Mouse (Mus musculus): ENCODE measurements around the gene Pou2f3.

The Pou2f3 gene

GRCm38 (mm10) chr9:43210190-43210682, at the start of gene Pou2f3:
TSS of gene Pou2f3 (minus strand) at chr9:43210369.
- DNase-seq (ENCODE audit: low spot score in 2 of 2), result peak in 1 of 2 experiments; percentile 8

GRCm38 (mm10) chr9:43253271-43253681, 43.1 kb upstream of the Pou2f3 start:
- DNase-seq (ENCODE audit: low spot score in 2 of 2), result no peak

- DNase-seq (ENCODE audit: low spot score in 2 of 2), result no peak
Observed at GRCm38 (mm10) chr9:43252790-43253189, 42.6 kb upstream of the Pou2f3 start.

- DNase-seq (ENCODE audit: low spot score in 2 of 2), result no peak
Observed at GRCm38 (mm10) chr9:43251786-43252185, 41.6 kb upstream of the Pou2f3 start.

GRCm38 (mm10) chr9:43246738-43247180, 36.6 kb upstream of the Pou2f3 start:
- no peak for DNase-seq (ENCODE audit: low spot score in 2 of 2)

- DNase-seq (ENCODE audit: low spot score in 2 of 2), result no peak
Observed at GRCm38 (mm10) chr9:43245801-43246570, 35.8 kb upstream of the Pou2f3 start.

- DNase-seq (ENCODE audit: low spot score in 2 of 2), result no peak
Observed at GRCm38 (mm10) chr9:43242432-43242831, 32.3 kb upstream of the Pou2f3 start.

- DNase-seq (ENCODE audit: low spot score in 2 of 2), result no peak
Observed at GRCm38 (mm10) chr9:43241970-43242369, 31.8 kb upstream of the Pou2f3 start.

GRCm38 (mm10) chr9:43241291-43241690, 31.1 kb upstream of the Pou2f3 start:
- DNase-seq (ENCODE audit: low spot score in 2 of 2), result no peak

- no peak for DNase-seq (ENCODE audit: low spot score in 2 of 2)
Observed at GRCm38 (mm10) chr9:43240594-43240900, 30.4 kb upstream of the Pou2f3 start.

- peak; percentile 52 to 64 for DNase-seq (ENCODE audit: low spot score in 2 of 2)
Observed at GRCm38 (mm10) chr9:43239712-43240593, 29.8 kb upstream of the Pou2f3 start, which contains the start of gene Oaf. TSS of gene Oaf (minus strand) at chr9:43239911.

- no peak for DNase-seq (ENCODE audit: low spot score in 2 of 2)
Observed at GRCm38 (mm10) chr9:43238631-43239545, 28.7 kb upstream of the Pou2f3 start.

GRCm38 (mm10) chr9:43238167-43238566, 28.0 kb upstream of the Pou2f3 start:
- no peak for DNase-seq (ENCODE audit: low spot score in 2 of 2)

GRCm38 (mm10) chr9:43237111-43237775, 27.1 kb upstream of the Pou2f3 start:
- DNase-seq (ENCODE audit: low spot score in 2 of 2), result no peak

GRCm38 (mm10) chr9:43236576-43236975, 26.4 kb upstream of the Pou2f3 start:
- no peak for DNase-seq (ENCODE audit: low spot score in 2 of 2)

- DNase-seq (ENCODE audit: low spot score in 2 of 2), result no peak
Observed at GRCm38 (mm10) chr9:43236106-43236505, 25.9 kb upstream of the Pou2f3 start.

GRCm38 (mm10) chr9:43235336-43235735, 25.2 kb upstream of the Pou2f3 start:
- DNase-seq (ENCODE audit: low spot score in 2 of 2), result no peak

GRCm38 (mm10) chr9:43234496-43234895, 24.3 kb upstream of the Pou2f3 start:
- DNase-seq (ENCODE audit: low spot score in 2 of 2), result no peak

- DNase-seq (ENCODE audit: low spot score in 2 of 2), result no peak
Observed at GRCm38 (mm10) chr9:43233515-43233914, 23.3 kb upstream of the Pou2f3 start.

- no peak for DNase-seq (ENCODE audit: low spot score in 2 of 2)
Observed at GRCm38 (mm10) chr9:43233044-43233443, 22.9 kb upstream of the Pou2f3 start.

GRCm38 (mm10) chr9:43232286-43232685, 22.1 kb upstream of the Pou2f3 start:
- no peak for DNase-seq (ENCODE audit: low spot score in 2 of 2)

All from right cerebral cortex, postnatal 36 days (tissue).